Mouse (Mus musculus) CH12.LX (cell line): ENCODE results near the gene Nob1.

ENCODE experiments used
- EP300 ChIP-seq: IDR thresholded peaks from 2 replicates; pipeline ENCODE4 v1.6.1; 2011; ENCODE audit warnings: low read length, improper control_type of control experiment
- ETS1 ChIP-seq: conservative IDR thresholded peaks from 2 replicates; pipeline ENCODE4 v1.6.1; 2012; ENCODE audit warnings: low read depth, mild to moderate bottlenecking, inconsistent platforms, low read length, improper control_type of control experiment, moderate library complexity
- GABPA ChIP-seq: IDR thresholded peaks from 2 replicates; pipeline ENCODE4 v1.6.1; 2012; ENCODE audit warnings: low read depth, low read length, improper control_type of control experiment, inconsistent platforms; ENCODE audit not compliant: insufficient replicate concordance
- JUND ChIP-seq: conservative IDR thresholded peaks from 2 replicates; pipeline ENCODE4 v1.6.1; 2011; ENCODE audit warnings: low read depth, low read length, improper control_type of control experiment
- ZMIZ1 ChIP-seq: IDR thresholded peaks from 2 replicates; pipeline ENCODE4 v1.6.1; 2012; ENCODE audit warnings: low read depth, mild to moderate bottlenecking, inconsistent platforms, low read length, improper control_type of control experiment

- TF ChIP-seq JUND (no peak), ZMIZ1 (no peak), EP300 (no peak), ETS1 (no peak), GABPA (no peak)
Observed at GRCm38 (mm10) chr8:107386171-107386570, 38.7 kb downstream of the Nob1 start.
